Mouse (Mus musculus): ENCODE measurements around the gene Alpl. TPM values are rescaled to one million over a fixed set of nuclear protein-coding genes. Genes with fewer than 3 reads are reported as not detected.

Gene Alpl
- polyA plus RNA-seq, 1 experiment from 2014 or later: 20.3 TPM

DNA sequence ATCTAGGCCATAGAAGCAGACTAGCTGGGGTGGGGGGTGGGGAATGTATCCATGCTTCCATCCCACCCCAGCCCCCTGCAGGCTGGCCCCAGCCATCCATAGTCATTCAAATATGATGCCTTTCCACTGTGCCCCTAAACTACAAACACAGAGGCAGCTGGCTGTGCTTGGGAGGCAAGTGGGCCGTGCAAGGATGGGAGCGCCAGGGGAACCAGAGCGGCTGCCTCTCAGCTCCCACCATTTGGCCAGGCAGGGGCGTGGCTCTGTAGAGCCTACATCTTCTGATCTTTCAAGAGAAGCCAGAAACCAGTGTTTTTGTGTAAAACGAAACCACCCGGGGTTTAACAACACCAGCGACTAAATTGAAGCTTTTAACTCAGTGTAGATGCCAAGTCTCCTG is 4.7 kb downstream of the Alpl start:
- no peak overlapping the region for H3K4me3 ChIP-seq
- no peak for DNase-seq (ENCODE audit: extremely low spot score, low spot score)
- H3K36me3 ChIP-seq (replicated peaks): no peaks in the 10 kb centered on the region
- H3K9me3 ChIP-seq: no peaks in the 10 kb centered on the region
- peaks cover 60% of the 10 kb centered on the region for H3K4me1 ChIP-seq
- H3K27me3 ChIP-seq (ENCODE audit: poor library complexity, severe bottlenecking): peaks cover 29% of the 10 kb centered on the region
- no peak overlapping the region for H3K27ac ChIP-seq
- WGBS: 30% methylated on average over 7 of the region's 7 CpGs

DNA sequence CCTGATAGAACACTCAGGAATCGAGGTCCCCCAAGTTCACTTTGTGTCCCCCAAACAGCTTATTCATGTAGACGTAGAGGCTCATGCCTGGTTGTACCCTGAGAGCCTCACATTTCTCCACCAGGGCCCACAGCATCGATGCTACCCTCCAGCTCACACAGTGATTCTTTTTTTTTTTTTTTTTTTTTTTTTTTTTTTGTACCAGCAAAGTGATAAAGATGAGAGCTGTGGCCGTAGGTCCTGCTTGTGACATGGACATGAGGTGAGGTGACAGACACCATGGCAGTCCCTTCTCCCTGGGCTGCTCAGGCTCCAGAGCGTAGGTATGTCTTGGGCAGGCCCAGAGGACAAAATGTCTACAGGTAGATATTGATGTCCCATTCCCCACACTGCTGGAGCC is 5.2 kb downstream of the Alpl start:
- DNase-seq (ENCODE audit: extremely low spot score, low spot score): no peak
- Histone ChIP-seq H3K4me3 (no peak overlapping the region), H3K27me3 (ENCODE audit: poor library complexity, severe bottlenecking) (peaks cover 24% of the 10 kb centered on the region), H3K36me3 (replicated peaks) (no peaks in the 10 kb centered on the region), H3K4me1 (peaks cover 55% of the 10 kb centered on the region), H3K9me3 (no peaks in the 10 kb centered on the region), H3K27ac (no peak overlapping the region)
- WGBS: 89% methylated on average over 5 of the region's 5 CpGs

DNA sequence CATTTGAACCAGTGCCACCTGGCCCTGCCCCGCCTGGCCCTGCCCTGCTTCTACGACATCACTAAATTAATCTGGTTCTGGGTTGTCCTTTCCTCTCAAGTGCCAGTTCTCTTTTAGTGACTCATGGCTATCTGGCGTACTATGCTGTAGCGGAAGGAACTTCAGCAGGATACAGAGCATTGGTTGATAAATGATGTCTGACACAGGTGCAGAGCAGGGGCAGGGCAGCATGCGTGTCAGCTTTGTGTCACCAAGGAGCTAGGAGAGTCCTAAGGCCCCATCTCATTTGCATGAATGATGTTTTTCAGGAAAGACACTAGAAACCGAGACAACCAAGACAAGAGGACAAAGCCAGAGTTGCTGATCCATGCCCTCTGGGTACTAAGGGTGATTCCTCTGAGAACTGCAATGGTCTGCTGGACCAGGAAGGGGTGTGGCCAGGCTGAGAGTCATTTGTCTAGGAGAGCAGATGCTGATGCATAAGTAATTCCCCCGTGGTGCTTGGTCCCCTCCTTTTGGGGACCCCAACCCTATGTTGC is 7.6 kb downstream of the Alpl start:
- no peak overlapping the region for H3K27ac ChIP-seq
- WGBS: 79% methylated on average over 7 of the region's 7 CpGs
- H3K27me3 ChIP-seq (ENCODE audit: poor library complexity, severe bottlenecking): peaks cover under 1% of the 10 kb centered on the region; the same call in 1 of the 2 replicates
- no peaks in the 10 kb centered on the region for H3K36me3 ChIP-seq (replicated peaks)
- peaks cover 49% of the 10 kb centered on the region for H3K4me1 ChIP-seq
- H3K9me3 ChIP-seq: no peaks in the 10 kb centered on the region
- no peak overlapping the region for H3K4me3 ChIP-seq
- DNase-seq (ENCODE audit: extremely low spot score, low spot score): no peak

DNA sequence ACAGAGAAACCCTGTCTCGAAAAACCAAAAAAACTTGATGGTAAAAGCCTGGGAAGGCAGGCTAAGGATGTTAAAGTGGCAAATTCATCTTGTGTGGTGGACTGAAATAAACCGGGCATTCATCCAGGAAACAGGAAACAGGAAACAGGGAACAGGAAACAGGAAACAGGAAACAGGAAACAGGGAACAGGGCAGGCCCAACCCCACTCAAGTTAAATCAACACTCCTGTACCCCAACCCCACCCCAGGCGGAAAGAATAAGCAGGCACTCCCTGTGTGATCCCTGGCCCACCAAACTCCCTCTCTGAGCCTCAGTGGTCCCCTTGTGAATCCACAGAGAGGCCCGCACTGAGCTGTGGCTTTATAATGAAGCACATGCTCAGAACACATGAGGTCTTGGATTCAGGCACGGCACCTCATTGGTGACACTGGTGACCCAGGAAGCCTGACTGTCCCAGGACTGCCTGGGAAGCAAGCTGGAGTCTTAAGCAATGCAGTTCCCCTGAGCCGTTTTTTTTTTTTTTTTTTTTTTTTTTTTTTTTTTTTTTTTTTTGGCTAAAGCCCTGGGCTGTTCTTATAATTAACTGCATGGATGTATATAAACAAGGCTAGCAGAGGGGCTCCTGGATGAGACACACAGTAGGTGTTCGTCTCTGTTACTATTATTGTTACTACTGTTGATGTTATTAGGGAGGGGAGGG is 8.4 kb downstream of the Alpl start:
- no peaks in the 10 kb centered on the region for H3K36me3 ChIP-seq (replicated peaks)
- WGBS: 88% methylated on average over 7 of the region's 7 CpGs
- H3K4me3 ChIP-seq: no peak overlapping the region
- peaks cover 44% of the 10 kb centered on the region for H3K4me1 ChIP-seq
- DNase-seq (ENCODE audit: extremely low spot score, low spot score): no peak
- 0 out of 2 replicates have a peak overlapping the region, but pooled peaks have one; percentile 9 for H3K27ac ChIP-seq
- H3K9me3 ChIP-seq: no peaks in the 10 kb centered on the region
- H3K27me3 ChIP-seq (ENCODE audit: poor library complexity, severe bottlenecking): no peaks in the 10 kb centered on the region

DNA sequence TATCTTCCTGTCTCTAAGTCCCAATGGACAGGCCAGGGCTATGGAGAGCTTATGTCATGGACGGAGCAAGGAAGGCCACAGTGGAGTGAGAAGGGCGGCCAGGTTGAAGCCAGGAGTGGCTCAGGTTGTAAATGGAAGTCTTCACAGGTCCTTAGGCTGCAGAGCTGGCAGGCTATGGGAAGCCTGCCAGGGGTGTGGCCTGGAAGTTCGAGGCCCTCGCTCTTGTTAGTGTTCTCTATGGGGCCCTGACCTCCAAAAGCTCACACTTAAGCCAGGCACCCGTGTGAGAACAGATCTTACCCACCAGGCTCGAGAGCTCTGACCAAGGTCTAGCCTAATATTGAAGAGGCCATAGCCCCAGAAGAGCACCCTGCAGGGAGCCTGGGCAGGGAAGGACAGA is 9.7 kb downstream of the Alpl start:
- DNase-seq (ENCODE audit: extremely low spot score, low spot score): no peak
- H3K36me3 ChIP-seq (replicated peaks): no peaks in the 10 kb centered on the region
- H3K27ac ChIP-seq: no peak overlapping the region
- 88% methylated on average over 6 of the region's 6 CpGs for WGBS
- H3K27me3 ChIP-seq (ENCODE audit: poor library complexity, severe bottlenecking): no peaks in the 10 kb centered on the region
- no peaks in the 10 kb centered on the region for H3K9me3 ChIP-seq
- no peak overlapping the region for H3K4me3 ChIP-seq
- H3K4me1 ChIP-seq: peaks cover 35% of the 10 kb centered on the region

DNA sequence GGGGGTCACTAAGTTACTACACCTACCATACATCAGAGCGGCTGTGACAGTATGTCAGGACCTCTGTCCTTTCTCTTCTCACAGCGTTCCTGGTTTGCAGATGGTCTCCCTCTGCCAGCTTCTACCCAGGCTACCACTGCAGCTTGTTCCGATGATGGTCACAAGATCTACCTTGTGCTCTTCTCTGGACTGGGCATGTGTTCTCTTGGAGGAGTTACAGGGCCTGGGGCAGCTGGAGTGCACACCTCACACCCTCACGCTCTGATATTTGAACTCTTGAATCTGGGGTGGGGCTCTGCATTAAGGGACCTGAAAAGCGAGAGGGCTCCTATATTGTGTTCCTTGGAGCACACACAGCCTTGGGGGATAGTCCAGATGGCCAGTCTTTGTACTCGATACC is 10.9 kb downstream of the Alpl start:
- H3K27ac ChIP-seq: no peak overlapping the region
- 87% methylated on average over 6 of the region's 6 CpGs for WGBS
- peaks cover 30% of the 10 kb centered on the region for H3K4me1 ChIP-seq
- H3K27me3 ChIP-seq (ENCODE audit: poor library complexity, severe bottlenecking): no peaks in the 10 kb centered on the region
- no peaks in the 10 kb centered on the region for H3K36me3 ChIP-seq (replicated peaks)
- H3K4me3 ChIP-seq: no peak overlapping the region
- H3K9me3 ChIP-seq: no peaks in the 10 kb centered on the region
- DNase-seq (ENCODE audit: extremely low spot score, low spot score): no peak

DNA sequence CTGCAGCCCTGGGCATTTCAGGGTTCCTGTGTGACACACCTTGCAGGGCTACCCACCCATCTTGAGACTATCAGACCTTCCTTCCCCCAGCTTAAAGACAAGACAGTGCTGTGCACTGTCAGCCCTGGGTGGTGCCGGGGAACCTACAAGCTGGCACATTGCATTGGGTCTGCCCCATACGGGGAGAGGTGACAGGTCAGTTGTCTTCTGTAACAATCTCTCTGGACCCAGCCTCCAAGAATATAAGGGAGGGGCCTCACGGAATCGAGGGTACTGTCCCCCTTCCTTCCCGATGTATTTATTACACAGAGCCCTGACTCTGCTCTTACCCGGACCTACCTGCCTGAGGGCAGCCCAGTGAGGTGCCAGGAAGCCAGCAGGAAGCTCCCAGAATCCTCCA is 11.4 kb downstream of the Alpl start:
- H3K36me3 ChIP-seq (replicated peaks): no peaks in the 10 kb centered on the region
- H3K4me3 ChIP-seq: no peak overlapping the region
- no peaks in the 10 kb centered on the region for H3K27me3 ChIP-seq (ENCODE audit: poor library complexity, severe bottlenecking)
- DNase-seq (ENCODE audit: extremely low spot score, low spot score): no peak
- H3K4me1 ChIP-seq: peaks cover 30% of the 10 kb centered on the region
- H3K9me3 ChIP-seq: no peaks in the 10 kb centered on the region
- H3K27ac ChIP-seq: no peak overlapping the region
- 82% methylated on average over 6 of the region's 6 CpGs for WGBS

DNA sequence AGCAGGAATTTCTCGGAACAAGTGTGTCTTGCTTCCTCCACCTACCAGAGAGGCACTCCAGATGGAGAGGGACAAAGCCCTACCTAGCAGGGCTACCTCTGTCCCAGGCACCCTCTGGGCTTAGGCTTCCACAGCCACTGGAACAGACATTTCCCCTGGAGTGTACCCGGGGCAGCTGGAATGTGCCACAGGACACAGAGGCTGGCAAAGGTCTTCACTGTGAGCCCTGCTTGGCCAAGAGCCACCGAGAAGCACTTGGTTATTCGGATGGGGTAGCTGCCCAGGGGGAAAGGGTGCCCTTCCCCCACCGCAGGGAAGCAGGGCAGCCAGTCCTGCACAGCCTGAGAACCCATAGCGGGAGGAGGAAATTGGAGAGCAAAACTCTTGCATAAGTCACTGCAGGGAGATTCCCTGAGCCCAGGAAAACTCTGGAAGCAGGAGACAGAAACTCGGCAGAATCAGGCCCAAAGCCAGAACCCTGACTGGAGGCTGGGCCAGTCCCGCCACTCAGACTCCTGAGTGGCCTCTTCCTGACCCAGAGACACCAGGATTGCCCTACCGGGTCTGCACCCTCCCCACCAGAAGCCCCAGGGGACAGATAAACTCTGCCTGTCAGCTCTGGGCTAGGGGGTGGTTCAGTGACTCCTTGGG is 12.5 kb downstream of the Alpl start:
- H3K9me3 ChIP-seq: no peaks in the 10 kb centered on the region
- H3K36me3 ChIP-seq (replicated peaks): no peaks in the 10 kb centered on the region
- H3K27ac ChIP-seq: peak overlapping the region; percentile 26
- no peak for DNase-seq (ENCODE audit: extremely low spot score, low spot score)
- no peak overlapping the region for H3K4me3 ChIP-seq
- H3K27me3 ChIP-seq (ENCODE audit: poor library complexity, severe bottlenecking): no peaks in the 10 kb centered on the region
- 47% methylated on average over 9 of the region's 9 CpGs for WGBS
- peaks cover 27% of the 10 kb centered on the region for H3K4me1 ChIP-seq

DNA sequence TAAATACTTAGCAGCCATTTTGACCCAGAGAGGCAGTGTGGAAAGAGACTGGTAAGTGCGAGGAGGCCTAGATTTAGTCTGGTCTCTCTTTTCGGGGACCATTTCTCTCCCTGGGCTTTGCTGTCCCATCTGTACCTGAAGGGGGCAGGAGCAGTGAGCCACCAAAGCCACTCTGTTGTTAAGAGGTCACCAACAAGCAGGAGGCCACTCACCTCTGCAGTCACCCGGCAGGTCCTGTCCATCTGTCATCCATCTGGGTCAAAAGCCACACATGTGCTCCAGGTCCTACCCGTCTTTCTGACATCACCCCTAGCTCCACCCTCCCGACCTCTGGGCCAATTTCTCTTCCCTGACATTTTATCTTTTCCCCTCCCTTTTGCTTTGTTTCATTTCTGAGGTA is 14.2 kb downstream of the Alpl start:
- DNase-seq (ENCODE audit: extremely low spot score, low spot score): no peak
- no peak overlapping the region for H3K27ac ChIP-seq
- H3K36me3 ChIP-seq (replicated peaks): no peaks in the 10 kb centered on the region
- WGBS: 86% methylated on average over 5 of the region's 5 CpGs
- no peaks in the 10 kb centered on the region for H3K27me3 ChIP-seq (ENCODE audit: poor library complexity, severe bottlenecking)
- H3K4me1 ChIP-seq: peaks cover 20% of the 10 kb centered on the region
- H3K4me3 ChIP-seq: no peak overlapping the region
- no peaks in the 10 kb centered on the region for H3K9me3 ChIP-seq

DNA sequence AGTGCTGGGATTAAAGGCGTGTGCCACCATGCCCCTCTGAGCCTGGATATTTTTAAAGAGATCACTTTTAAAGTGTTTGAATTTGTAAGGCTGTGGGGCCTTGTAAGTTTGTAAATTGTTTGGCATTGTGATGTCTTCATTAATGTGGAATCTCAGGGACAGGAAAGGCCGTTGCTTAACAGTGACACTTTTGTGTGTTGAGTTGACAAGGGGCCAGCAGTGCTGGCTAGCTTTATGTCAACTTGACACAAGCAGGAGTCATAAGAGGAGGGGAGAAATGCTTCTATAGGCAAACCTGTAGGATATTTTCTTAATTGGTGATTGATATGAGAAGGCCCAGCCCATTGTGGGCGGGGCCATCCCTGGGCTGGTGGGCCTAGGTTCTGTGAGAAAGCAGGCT is 15.2 kb downstream of the Alpl start:
- Histone ChIP-seq H3K4me3 (no peak overlapping the region), H3K27me3 (ENCODE audit: poor library complexity, severe bottlenecking) (no peaks in the 10 kb centered on the region), H3K36me3 (replicated peaks) (no peaks in the 10 kb centered on the region), H3K4me1 (peaks cover 20% of the 10 kb centered on the region), H3K27ac (no peak overlapping the region), H3K9me3 (no peaks in the 10 kb centered on the region)
- 80% methylated on average over 3 of the region's 3 CpGs for WGBS
- DNase-seq (ENCODE audit: extremely low spot score, low spot score): no peak

DNA sequence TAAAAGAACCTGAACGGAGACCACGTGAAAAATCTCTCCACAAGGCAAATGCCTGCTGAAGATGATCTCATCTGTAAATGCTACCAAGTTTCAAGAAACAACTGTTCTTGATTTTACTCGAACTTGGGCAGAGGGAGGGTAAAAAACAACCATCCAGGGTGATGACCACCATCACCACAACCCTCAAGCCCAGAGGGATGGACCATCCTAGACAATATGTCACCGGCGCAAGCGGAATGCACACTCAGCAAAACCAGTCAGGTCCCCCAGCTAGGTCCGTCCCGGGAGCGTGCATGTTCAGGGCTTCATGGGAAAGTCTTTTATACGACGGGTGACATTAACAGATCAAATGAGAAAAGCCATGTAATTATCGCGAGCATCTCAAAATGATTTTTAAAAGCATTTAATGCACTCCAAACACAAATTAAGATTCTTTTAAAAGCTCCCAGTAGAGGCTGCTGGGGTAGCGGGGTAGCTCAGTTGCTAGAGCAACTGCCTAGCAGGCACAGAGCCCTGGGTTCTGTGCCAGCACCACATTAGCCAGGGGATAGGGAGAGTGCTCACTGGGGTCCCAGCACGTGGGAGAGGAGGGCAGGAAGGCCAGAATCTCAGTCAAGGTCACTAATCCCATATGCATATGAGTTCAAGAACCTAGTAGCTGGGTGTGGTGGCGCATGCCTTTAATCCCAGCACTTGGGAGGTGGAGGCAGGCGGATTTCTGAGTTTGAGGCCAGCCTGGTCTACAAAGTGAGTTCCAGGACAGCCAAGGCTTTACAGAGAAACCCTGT is 17.6 kb downstream of the Alpl start:
- no peak for DNase-seq (ENCODE audit: extremely low spot score, low spot score)
- Histone ChIP-seq H3K4me3 (no peak overlapping the region), H3K36me3 (replicated peaks) (no peaks in the 10 kb centered on the region), H3K9me3 (no peaks in the 10 kb centered on the region), H3K27me3 (ENCODE audit: poor library complexity, severe bottlenecking) (no peaks in the 10 kb centered on the region), H3K27ac (no peak overlapping the region), H3K4me1 (peaks cover 11% of the 10 kb centered on the region)
- WGBS: 87% methylated on average over 17 of the region's 17 CpGs

DNA sequence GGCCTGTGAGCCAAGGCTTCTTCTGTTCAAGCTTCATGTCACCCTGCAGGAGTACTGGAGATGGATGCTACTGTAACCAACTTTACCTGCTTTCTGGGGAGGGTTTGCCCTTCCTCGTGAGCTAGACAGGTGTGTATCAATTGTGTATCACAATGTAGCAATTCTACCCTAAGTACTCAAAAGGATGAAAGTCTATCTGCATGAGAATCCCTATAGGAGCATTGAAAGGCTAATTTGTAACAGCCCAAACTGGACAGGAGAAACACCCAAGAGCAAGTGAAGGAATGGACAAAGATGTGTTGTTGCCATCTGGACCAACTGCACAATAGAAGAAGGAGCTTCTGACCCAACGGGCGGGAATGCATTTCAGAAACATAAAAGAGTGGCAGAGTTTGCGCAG is 18.3 kb downstream of the Alpl start:
- no peak for DNase-seq (ENCODE audit: extremely low spot score, low spot score)
- H3K27me3 ChIP-seq (ENCODE audit: poor library complexity, severe bottlenecking): no peaks in the 10 kb centered on the region
- no peaks in the 10 kb centered on the region for H3K36me3 ChIP-seq (replicated peaks)
- H3K4me1 ChIP-seq: peaks cover 15% of the 10 kb centered on the region
- no peaks in the 10 kb centered on the region for H3K9me3 ChIP-seq
- H3K27ac ChIP-seq: no peak overlapping the region
- no peak overlapping the region for H3K4me3 ChIP-seq
- 94% methylated on average over 4 of the region's 4 CpGs for WGBS

DNA sequence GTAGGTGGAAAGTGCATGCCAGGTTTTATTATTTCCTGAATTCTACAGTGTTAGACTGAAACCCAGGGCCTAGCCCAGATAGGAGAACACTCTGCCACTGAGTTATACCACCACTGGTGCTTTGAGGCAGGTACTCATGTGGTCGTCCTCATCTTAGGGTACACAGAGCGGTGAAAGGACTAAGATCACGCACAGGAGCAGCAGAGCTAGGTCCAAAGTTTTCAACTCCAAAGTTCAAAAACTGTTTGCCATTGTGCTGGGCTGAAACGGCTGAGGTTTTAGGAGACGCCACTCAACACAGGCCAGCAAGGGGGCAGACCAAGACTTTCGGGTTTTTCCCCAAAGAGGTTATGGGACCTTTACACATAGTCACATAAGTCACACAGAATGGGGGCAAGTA is 21.7 kb downstream of the Alpl start:
- Histone ChIP-seq H3K4me3 (no peak overlapping the region), H3K4me1 (peaks cover 36% of the 10 kb centered on the region), H3K36me3 (replicated peaks) (no peaks in the 10 kb centered on the region), H3K27ac (no peak overlapping the region), H3K27me3 (ENCODE audit: poor library complexity, severe bottlenecking) (no peaks in the 10 kb centered on the region), H3K9me3 (no peaks in the 10 kb centered on the region)
- WGBS: 91% methylated on average over 6 of the region's 6 CpGs
- no peak for DNase-seq (ENCODE audit: extremely low spot score, low spot score)
